Mouse (Mus musculus) MEL (cell line): ENCODE measurements around the gene P3h4.
A peak's percentile ranks its signal among the peaks of the same experiment; 100 is the strongest.

Experiments used
- CHD2 ChIP-seq: IDR thresholded peaks from 2 replicates; pipeline ENCODE4 v1.6.1; 2011; ENCODE audit warnings: low read length, improper control_type of control experiment
- CTCF ChIP-seq, 3 experiments: IDR thresholded peaks in 2 of 3; conservative IDR thresholded peaks in 1 of 3; 2 replicates each; pipeline ENCODE4 v1.5.1; 2011 to 2012; ENCODE audit warnings: low read length in 3 of 3, low read depth in 2 of 3, mild to moderate bottlenecking in 2 of 3, improper control_type of control experiment in 1 of 3, inconsistent platforms in 1 of 3, mixed read lengths in 1 of 3, moderate library complexity in 1 of 3; ENCODE audit not compliant: control insufficient read depth in 1 of 3, insufficient read depth in 1 of 3, poor library complexity in 1 of 3, severe bottlenecking in 1 of 3
- ELF1 ChIP-seq: IDR thresholded peaks from 2 replicates; pipeline ENCODE4 v1.6.1; 2014; ENCODE audit warnings: low read depth, mild to moderate bottlenecking, inconsistent platforms, low read length, improper control_type of control experiment, moderate library complexity
- MAX ChIP-seq: IDR thresholded peaks from 2 replicates; pipeline ENCODE4 v1.6.1; 2011; ENCODE audit warnings: low read length, improper control_type of control experiment
- MXI1 ChIP-seq: IDR thresholded peaks from 2 replicates; pipeline ENCODE4 v1.6.1; 2011; ENCODE audit warnings: mild to moderate bottlenecking, low read depth, low read length, improper control_type of control experiment
- MYC ChIP-seq: IDR thresholded peaks from 2 replicates; pipeline ENCODE4 v1.6.1; 2011; ENCODE audit warnings: low read depth, mild to moderate bottlenecking, low read length, improper control_type of control experiment, moderate library complexity
- NRF1 ChIP-seq: IDR thresholded peaks from 2 replicates; pipeline ENCODE4 v1.6.1; 2014; ENCODE audit warnings: low read depth, mild to moderate bottlenecking, inconsistent platforms, low read length, improper control_type of control experiment, moderate library complexity; ENCODE audit not compliant: poor library complexity, insufficient read depth, severe bottlenecking
- POLR2A ChIP-seq, 2 experiments: IDR thresholded peaks; 2 replicates each; pipeline ENCODE4 v1.6.1; 2011 to 2012; ENCODE audit warnings: low read length in 2 of 2, mild to moderate bottlenecking in 2 of 2, control low read depth in 1 of 2, improper control_type of control experiment in 1 of 2, low read depth in 1 of 2, moderate library complexity in 1 of 2; ENCODE audit not compliant: control insufficient read depth in 1 of 2, insufficient read depth in 1 of 2, poor library complexity in 1 of 2
- TCF12 ChIP-seq: IDR thresholded peaks from 2 replicates; pipeline ENCODE4 v1.6.1; 2014; ENCODE audit warnings: low read depth, mild to moderate bottlenecking, inconsistent platforms, low read length, improper control_type of control experiment, moderate library complexity

DNA sequence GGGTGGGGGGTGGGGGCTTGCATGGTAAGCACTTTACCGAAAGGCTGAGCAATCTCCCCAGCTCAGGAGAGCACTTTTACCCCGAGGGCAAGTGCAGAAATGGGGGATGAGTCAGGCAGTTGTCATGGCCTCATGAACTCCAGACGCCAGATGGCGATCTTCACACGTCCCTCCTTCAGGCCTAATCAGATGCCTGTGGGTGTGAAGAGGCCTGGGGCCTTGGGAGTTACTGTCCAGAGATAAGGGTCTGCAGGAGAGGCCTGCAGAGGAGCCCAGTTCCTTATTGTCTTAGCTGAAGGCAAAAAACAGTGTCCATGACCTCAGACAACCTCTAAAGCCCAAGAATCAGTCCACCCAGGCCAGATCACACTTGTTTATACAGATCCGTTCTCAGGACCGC lies 11.2 kb upstream of the P3h4 start:
- TF ChIP-seq CHD2, result no peak
- no peak for TF ChIP-seq NRF1
- TF ChIP-seq MXI1, result peak; percentile 65
- no peak for TF ChIP-seq POLR2A (IDR thresholded peaks at IDR 0.05; ENCODE audit: control insufficient read depth in 1 of 2, insufficient read depth in 1 of 2, low read depth in 1 of 2, low read length in 2 of 2, poor library complexity in 1 of 2)
- TF ChIP-seq TCF12, result peak; percentile 64
- no peak; the same call in 1 of the 2 replicates for TF ChIP-seq MAX
- peak; percentile 95 to 99 (median 97) for TF ChIP-seq CTCF (IDR thresholded peaks at IDR 0.05 in 2 of 3, conservative IDR thresholded peaks at IDR 0.05 in 1 of 3; ENCODE audit: control insufficient read depth in 1 of 3, insufficient read depth in 1 of 3, low read depth in 2 of 3, low read length in 3 of 3, poor library complexity in 1 of 3, severe bottlenecking in 1 of 3)
- TF ChIP-seq MYC, result peak; percentile 75; the same call in 1 of the 2 replicates
- TF ChIP-seq ELF1, result 0 out of 2 replicates have a peak, but pooled peaks have one; percentile 40
